Mouse (Mus musculus) ovary, postnatal 10 days (tissue): ENCODE results near the gene Agtpbp1.
"Not testable (repeated sequence)": the region's sequence is repeated elsewhere in the genome, so short reads cannot be mapped to it uniquely, and the experiment has no call there.

Source experiments
- DNase-seq: peaks from one replicate; pipeline ENCODE4 v3.0.0; 2022; ENCODE audit warnings: low spot score

The Agtpbp1 gene

GRCm38 (mm10) chr13:59584947-59585647 lies at the start of gene Agtpbp1, which contains the start of gene Naa35:
Gene Agtpbp1 (minus strand): TSS chr13:59585227.
Gene Naa35 (plus strand): TSS chr13:59585259.
- peak; percentile 91 for DNase-seq

DNA sequence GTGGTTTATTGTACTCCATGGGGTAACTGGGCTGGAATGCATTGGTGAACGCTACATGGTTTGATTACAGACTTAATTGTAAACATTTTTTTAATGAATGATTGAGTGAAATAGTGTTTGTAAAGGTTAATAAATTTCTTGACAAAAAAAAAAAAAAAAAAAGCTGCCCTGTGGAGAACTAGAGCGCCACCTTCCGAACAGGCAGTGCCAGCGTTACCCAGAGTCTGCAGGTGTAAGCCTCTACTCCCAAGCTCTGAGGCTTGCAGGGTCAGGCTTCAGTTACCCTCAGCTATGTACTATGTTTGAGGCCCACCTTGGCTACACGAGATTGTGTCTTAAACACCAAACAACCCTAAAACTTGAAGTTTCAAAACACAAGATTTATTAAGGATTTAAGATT lies 49.6 kb upstream of the Agtpbp1 start:
- no peak for DNase-seq

DNA sequence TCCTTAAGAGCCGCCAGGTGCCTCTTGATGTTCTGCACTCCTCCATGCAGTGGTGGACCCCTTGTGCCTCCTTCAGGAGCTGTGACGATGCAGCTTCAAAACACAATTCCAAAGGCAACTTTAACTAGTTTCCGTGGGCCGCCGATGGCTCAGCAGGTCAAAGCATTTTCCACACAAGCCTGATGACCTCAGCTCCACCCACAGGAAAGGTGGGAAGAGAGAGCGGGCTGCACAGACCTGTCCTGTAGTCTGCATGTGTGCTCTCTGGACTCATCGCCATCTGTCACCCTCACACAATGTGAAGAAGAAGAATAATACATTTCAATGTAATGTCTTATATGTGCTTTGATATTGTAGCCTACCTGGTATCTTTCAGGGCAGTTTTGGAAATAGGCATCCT lies 41.7 kb upstream of the Agtpbp1 start:
- no peak for DNase-seq

DNA sequence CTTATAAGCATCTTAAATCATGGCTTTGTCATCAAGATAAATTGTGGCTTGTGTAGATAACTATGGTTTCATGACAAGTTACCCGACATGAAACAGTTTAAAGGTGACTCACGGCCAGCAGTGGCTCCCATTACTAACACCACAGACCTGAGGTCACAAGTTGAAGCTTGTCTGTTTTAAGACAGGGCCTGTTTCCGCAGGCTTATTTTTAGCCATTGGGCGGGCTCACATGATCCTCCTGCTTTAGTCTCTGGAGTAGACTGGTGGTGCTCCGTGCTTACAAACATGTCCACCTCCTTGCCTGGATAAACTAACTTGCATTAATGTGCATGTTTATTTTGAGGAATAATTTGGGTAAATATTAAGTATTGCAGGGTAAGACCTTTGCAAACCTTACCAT lies 39.9 kb upstream of the Agtpbp1 start:
- no peak for DNase-seq

GRCm38 (mm10) chr13:59624389-59624788 lies 39.4 kb upstream of the Agtpbp1 start:
- DNase-seq = no peak

GRCm38 (mm10) chr13:59621643-59622489 lies 36.8 kb upstream of the Agtpbp1 start:
- no peak for DNase-seq

- DNase-seq = no peak
Measured at GRCm38 (mm10) chr13:59618463-59618862, 33.4 kb upstream of the Agtpbp1 start.

DNA sequence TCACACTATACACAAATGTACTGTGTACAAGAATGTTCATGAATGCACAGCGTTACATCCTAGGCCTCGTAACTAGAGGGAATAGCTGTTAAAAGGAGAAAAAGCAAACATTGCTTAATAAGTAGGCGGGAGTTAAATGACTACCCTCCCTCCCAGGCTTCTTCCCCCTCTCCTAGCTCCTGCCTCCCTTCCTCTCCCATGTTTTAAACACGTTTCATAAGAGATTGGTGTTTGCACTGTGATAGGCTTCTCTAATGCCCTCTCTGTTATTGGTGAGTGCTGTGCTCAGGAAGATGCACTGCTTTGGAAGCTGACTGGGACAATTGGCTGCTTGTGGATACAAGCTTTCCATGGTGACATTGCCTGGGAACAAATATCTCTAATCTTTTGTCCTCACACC lies 30.5 kb upstream of the Agtpbp1 start:
- no peak for DNase-seq

DNA sequence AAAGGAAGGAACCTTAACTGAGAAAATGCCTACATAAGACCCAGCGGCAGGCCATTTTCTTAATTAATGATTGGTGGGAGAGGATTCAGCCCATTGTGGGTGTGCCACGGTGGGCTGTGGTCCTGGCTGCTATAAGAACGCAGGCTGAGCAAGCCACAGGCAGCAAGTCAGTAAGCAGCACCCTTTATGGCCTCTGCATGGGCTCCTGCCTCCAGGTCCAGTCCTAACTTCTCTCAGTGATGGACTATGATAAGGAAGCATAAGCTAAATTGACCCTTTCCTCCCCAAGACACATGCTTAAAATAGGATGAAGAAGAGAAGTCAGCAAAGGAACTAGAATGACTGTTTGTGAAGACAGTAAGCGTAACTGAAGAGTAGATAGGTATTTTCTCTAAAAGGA lies 30.1 kb upstream of the Agtpbp1 start:
- DNase-seq = no peak

DNA sequence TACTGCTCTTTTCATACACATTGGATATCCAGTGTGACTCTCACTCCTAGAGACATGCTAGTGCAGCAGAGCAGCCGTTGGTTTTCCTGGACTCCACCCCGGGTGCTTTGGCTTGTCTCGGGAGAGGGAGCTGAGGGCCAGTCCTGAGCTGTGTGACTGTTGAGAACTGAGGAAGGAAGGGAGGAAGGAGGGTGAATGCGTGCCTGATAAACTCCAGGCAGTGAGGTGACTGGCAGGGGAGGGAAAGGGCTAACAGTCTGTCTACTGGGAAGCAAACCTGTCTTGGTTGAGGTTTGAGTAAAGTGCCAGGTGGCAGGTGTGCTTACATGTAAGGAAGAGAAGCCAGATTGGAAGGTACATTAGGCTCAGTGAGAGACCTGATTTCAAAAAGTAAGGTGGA lies 28.8 kb upstream of the Agtpbp1 start:
- DNase-seq = no peak

DNA sequence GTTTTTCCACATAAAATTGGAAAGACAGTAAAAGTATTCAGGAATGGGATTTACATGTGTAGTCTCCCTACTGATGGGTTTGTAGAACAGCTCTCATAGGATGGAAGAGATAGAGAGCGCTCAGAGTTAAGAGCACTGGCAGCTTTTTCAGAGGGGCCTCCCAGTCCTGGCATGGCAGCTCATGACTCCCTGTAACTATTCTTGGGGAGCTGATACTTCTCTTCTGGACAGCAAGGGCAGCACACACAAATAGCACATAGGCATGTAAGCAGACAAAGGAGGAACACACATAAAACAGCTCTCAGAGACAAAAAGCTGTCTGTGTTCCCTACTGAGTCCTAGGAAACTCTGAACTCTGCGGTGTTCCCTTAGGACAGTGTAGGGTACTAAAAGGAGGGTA lies 25.4 kb upstream of the Agtpbp1 start:
- DNase-seq = no peak

DNA sequence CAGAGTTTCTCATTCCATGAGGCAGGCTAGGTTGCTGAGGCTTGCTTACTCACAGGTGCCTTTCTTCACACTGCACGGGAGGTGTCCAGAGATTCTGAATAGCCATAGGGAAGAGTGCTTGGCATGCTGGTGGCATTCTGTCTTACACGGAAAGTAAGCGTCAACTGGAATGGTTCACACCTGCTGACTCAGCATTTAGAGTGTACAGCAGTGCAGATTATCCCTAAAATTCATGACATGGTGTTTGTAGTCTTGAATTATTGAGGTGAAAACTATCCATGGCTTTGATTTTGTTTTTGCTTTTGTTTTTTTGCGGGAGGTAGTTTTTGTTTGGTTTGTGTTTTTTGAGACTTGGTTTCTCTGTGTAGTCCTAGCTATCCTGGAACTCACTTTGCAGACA lies 24.9 kb upstream of the Agtpbp1 start:
- DNase-seq = no peak

DNA sequence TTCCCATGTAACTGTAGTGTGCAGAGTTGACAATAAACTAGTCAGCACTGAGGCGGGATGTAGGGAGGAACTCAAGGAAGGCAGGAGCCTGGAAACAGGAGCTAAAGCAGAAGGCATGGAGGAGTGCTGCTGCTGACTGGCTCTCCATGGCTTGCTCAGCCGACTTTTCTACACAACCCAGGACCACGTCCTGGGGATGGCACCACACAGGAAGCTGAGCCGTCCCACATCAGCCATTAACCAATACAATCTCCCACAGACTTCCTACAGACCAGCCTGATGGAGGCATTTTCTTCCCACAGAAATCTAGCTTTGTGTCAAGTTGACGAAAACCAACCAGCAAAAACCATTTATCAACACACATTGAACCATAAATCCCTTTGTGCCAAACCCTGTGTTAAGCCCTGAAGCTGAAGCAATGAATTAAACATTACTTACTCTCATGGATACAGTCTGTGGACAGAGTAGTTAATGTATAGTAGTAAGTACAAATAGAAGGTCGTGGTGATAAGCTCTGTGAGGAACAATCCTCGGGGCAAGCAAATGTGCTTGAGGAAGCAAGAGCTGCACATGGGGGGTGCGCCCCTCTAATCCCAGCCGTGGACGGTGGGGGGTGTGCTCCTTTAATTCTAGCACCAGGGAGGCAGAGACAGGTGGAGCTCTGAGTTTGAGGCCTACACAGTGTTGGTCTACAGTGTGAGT lies 20.3 kb upstream of the Agtpbp1 start:
- DNase-seq = no peak

- DNase-seq = no peak
Measured at GRCm38 (mm10) chr13:59604511-59604910, 19.5 kb upstream of the Agtpbp1 start.

- DNase-seq = no peak
Measured at GRCm38 (mm10) chr13:59603096-59603495, 18.1 kb upstream of the Agtpbp1 start.

GRCm38 (mm10) chr13:59592630-59593029 lies 7.6 kb upstream of the Agtpbp1 start:
- DNase-seq = no peak

DNA sequence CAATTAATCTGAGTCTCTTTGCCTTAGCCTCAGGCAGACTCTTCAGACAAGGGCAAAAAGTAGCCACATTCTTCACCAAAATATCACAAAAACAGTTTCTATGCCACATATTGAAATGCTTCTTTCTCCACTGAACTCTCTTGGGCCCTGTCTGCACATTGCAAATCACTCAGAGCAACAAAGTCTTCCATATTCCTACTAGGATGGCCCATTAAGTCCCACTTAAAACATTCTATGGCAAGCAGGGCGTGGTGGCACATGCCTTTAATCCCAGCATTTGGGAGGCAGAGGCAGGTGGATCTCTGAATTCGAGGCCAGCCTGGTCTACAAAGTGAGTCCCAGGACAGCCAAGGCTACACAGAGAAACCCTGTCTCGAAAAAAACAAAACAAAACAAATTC lies 7.0 kb upstream of the Agtpbp1 start:
- DNase-seq = not testable (repeated sequence)

GRCm38 (mm10) chr13:59590691-59591090 lies 5.7 kb upstream of the Agtpbp1 start:
- no peak for DNase-seq

- no peak for DNase-seq
Measured at GRCm38 (mm10) chr13:59589672-59590071, 4.6 kb upstream of the Agtpbp1 start.

GRCm38 (mm10) chr13:59587201-59587600 lies 2.2 kb upstream of the Agtpbp1 start:
- DNase-seq = no peak

DNA sequence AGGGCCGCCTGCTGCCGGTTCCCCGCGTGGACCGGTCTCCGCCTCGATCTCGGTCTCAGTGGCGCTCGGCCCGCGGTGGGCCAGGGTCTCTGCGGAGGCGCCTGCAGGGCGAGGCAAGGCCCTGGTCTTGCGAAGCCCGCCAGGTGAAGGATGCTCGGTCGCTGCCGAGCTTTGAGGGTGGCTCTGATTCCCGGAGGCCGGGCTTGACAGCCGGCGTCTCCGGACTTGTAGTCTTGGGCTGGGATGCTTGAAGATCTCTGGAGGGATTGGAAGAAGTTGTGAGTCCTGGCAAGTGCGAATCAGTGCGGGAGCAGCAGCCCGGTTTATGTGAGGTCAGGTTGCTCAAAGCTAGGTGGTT lies 600 bp upstream of the Agtpbp1 start:
- DNase-seq = peak; percentile 14

GRCm38 (mm10) chr13:59584481-59584880 lies 546 bp downstream of the Agtpbp1 start:
- peak; percentile 16 for DNase-seq

DNA sequence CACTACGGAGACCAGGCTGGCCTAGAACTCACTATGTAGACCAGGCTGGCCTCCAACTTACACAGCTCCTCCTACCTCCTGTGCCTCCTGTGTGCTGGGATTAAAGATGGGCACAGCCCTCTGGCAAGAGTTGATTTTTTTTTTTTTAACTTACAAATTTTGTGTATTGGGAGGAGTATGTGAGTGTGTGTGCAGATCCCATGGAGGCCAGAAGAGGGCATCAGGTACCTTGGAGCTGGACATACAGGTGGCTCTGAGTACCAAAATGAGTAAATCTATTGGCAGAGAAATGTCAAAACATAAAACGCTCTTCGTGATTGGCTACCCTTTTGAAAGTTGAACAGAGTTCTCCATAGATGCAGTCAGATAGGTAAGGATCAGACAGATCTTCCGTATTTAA lies 4.1 kb downstream of the Agtpbp1 start:
- DNase-seq = no peak
